In genomic region chr2:127484476-127485170, GRCm38 (mm10) we compare ENCODE assay signal across 8 mouse cellular contexts. TPM values are rescaled to one million over a fixed set of nuclear protein-coding genes. Genes with fewer than 3 reads are reported as not detected.
DNase-seq lines count a peak whose midpoint lies in the region; ATAC-seq lines count a peak whose summit lies in the region.

No protein-coding gene starts in this region.

- peak; percentile 35 for DNase-seq in right cerebral cortex, adult 18-20 months
- no peak for DNase-seq in right cerebral cortex, adult 2 months (ENCODE audit: low spot score in 2 of 2)
- DNase-seq in heart, postnatal 10 days = peak; percentile 76 to 78
- DNase-seq in kidney, postnatal 10 days = peak; percentile 90
- DNase-seq in lung, postnatal 25 days (ENCODE audit: low spot score) = peak; percentile 47
- peak; percentile 52 for DNase-seq in right cerebral cortex, postnatal 4 days

- H3K4me2 ChIP-seq in forebrain, embryonic 12.5 days = peak overlapping the region; percentile 42

- no peak overlapping the region for H3K9ac ChIP-seq in forebrain, embryonic 12.5 days

- 9% methylated on average over 19 of the region's 19 CpGs for WGBS in forebrain, embryonic 12.5 days

- H3K4me3 ChIP-seq in forebrain, embryonic 12.5 days (replicated peaks) = peak overlapping the region; percentile 24

- no peak overlapping the region for H3K27ac ChIP-seq in forebrain, embryonic 12.5 days

- no peaks in the 10 kb centered on the region for H3K9me3 ChIP-seq in forebrain, embryonic 12.5 days

- H3K36me3 ChIP-seq in forebrain, embryonic 12.5 days (replicated peaks) = no peaks in the 10 kb centered on the region

- H3K4me1 ChIP-seq in forebrain, embryonic 12.5 days = peaks cover 28% of the 10 kb centered on the region

- ATAC-seq in forebrain, embryonic 12.5 days (ENCODE audit: low FRiP score) = peak; percentile 44; the same call in 1 of the 2 replicates
- ATAC-seq in erythroid progenitor cell, adult 5-6 weeks (replicated peaks; ENCODE audit: low FRiP score, poor library complexity, severe bottlenecking) = no peak

- H3K27me3 ChIP-seq in forebrain, embryonic 12.5 days = peaks cover 67% of the 10 kb centered on the region

- intact Hi-C loops in heart, postnatal 10 days (cut with DNase I) = no loop called here

RNA-seq across cellular contexts. Expression of gene Kcnip3, which starts 37.3 kb away (rescaled TPM):
- 3.8 and 4.6 TPM in 2 replicates for polyA plus RNA-seq in forebrain, embryonic 12.5 days (2016; fragmentation: Nextera tagmentation; extraction: Ambion mirVana)
- total RNA-seq in heart, postnatal 10 days (2021) = 1 to 10 TPM; 1.2 to 1.8 TPM
- 1.4 and 4.2 TPM in 2 replicates for total RNA-seq in erythroid progenitor cell, adult 5-6 weeks (2015; ENCODE audit: low replicate concordance)
- total RNA-seq in erythroid progenitor cell, adult 5-6 weeks (2017; ENCODE audit: low replicate concordance) = 0.51 and 1.6 TPM in 2 replicates

RNA-seq across cellular contexts. Expression of gene Fahd2a, which starts 40.3 kb away (rescaled TPM):
- 24.9 and 25.4 TPM in 2 replicates for polyA plus RNA-seq in forebrain, embryonic 12.5 days (2016; fragmentation: Nextera tagmentation; extraction: Ambion mirVana)
- total RNA-seq in heart, postnatal 10 days (2021) = 10 to 100 TPM; 25.2 to 25.3 TPM
- 10.5 and 18.0 TPM in 2 replicates for total RNA-seq in erythroid progenitor cell, adult 5-6 weeks (2015; ENCODE audit: low replicate concordance)
- total RNA-seq in erythroid progenitor cell, adult 5-6 weeks (2017; ENCODE audit: low replicate concordance) = 2.4 TPM in 1 of 2 replicates, not detected in the other

RNA-seq across cellular contexts. Expression of gene Prom2, which starts 56.6 kb away (rescaled TPM):
- 0.26 and 0.41 TPM in 2 replicates for polyA plus RNA-seq in forebrain, embryonic 12.5 days (2016; fragmentation: Nextera tagmentation; extraction: Ambion mirVana)
- under 1 TPM in 1 of 2 experiments, not detected in 1; 0.17 TPM for total RNA-seq in heart, postnatal 10 days (2021)
- total RNA-seq in erythroid progenitor cell, adult 5-6 weeks (2015; ENCODE audit: low replicate concordance) = not detected in 2 replicates
- total RNA-seq in erythroid progenitor cell, adult 5-6 weeks (2017; ENCODE audit: low replicate concordance) = not detected in 2 replicates

RNA-seq across cellular contexts. Expression of gene Gpat2, which starts 59.6 kb away (rescaled TPM):
- polyA plus RNA-seq in forebrain, embryonic 12.5 days (2016; fragmentation: Nextera tagmentation; extraction: Ambion mirVana) = 0.14 and 0.22 TPM in 2 replicates
- total RNA-seq in heart, postnatal 10 days (2021) = not detected
- total RNA-seq in erythroid progenitor cell, adult 5-6 weeks (2015; ENCODE audit: low replicate concordance) = not detected in 2 replicates
- total RNA-seq in erythroid progenitor cell, adult 5-6 weeks (2017; ENCODE audit: low replicate concordance) = not detected in 2 replicates

Comparison
In these comparisons a context has a peak if more than half of its experiments do, and no peak if none do; other contexts are left out.
1. DNase-seq: peak in right cerebral cortex, adult 18-20 months (single experiment), heart, postnatal 10 days (2 of 2), kidney, postnatal 10 days (single experiment), lung, postnatal 25 days (single experiment) and right cerebral cortex, postnatal 4 days (single experiment); none in right cerebral cortex, adult 2 months (0 of 2).